Mouse (Mus musculus) megakaryocyte progenitor cell, adult 5-6 weeks (primary cell): ENCODE measurements at regions not wholly inside any gene's neighbourhood (a gene's known extent, or its start where the extent isn't known, plus 50 kb on each side); places are given as distances from the start of the nearest gene placed in this dataset.

Source experiments
- ATAC-seq: replicated peaks from 2 replicates; pipeline ENCODE4 v1.8.0; 2016; ENCODE audit warnings: mild to moderate bottlenecking, moderate TSS enrichment, inconsistent platforms; ENCODE audit not compliant: poor library complexity

GRCm38 (mm10) chr15:87352812-87353211, 191.3 kb upstream of the Fam19a5 start:
- no peak for ATAC-seq

GRCm38 (mm10) chr15:87353886-87354285, 190.2 kb upstream of the Fam19a5 start:
- ATAC-seq: no peak

- no peak for ATAC-seq
Observed at GRCm38 (mm10) chr15:87360457-87360856, 183.6 kb upstream of the Fam19a5 start.

- no peak for ATAC-seq
Observed at GRCm38 (mm10) chr15:87365712-87366361, 178.3 kb upstream of the Fam19a5 start.

- ATAC-seq: no peak
Observed at GRCm38 (mm10) chr15:87367381-87367780, 176.7 kb upstream of the Fam19a5 start.

GRCm38 (mm10) chr15:87369381-87369780, 174.7 kb upstream of the Fam19a5 start:
- ATAC-seq: no peak

- no peak for ATAC-seq
Observed at GRCm38 (mm10) chr15:87369836-87370235, 174.3 kb upstream of the Fam19a5 start.

- ATAC-seq: no peak
Observed at GRCm38 (mm10) chr15:87370761-87371160, 173.3 kb upstream of the Fam19a5 start.

- ATAC-seq: no peak
Observed at GRCm38 (mm10) chr15:87374670-87375069, 169.4 kb upstream of the Fam19a5 start.

- ATAC-seq: no peak
Observed at GRCm38 (mm10) chr15:87375596-87376194, 168.4 kb upstream of the Fam19a5 start.

- no peak for ATAC-seq
Observed at GRCm38 (mm10) chr15:87383551-87384265, 160.4 kb upstream of the Fam19a5 start.

- ATAC-seq: no peak
Observed at GRCm38 (mm10) chr15:87384279-87385066, 159.6 kb upstream of the Fam19a5 start.

- ATAC-seq: no peak
Observed at GRCm38 (mm10) chr15:87386513-87386983, 157.6 kb upstream of the Fam19a5 start.

GRCm38 (mm10) chr15:87391395-87391794, 152.7 kb upstream of the Fam19a5 start:
- no peak for ATAC-seq

- ATAC-seq: no peak
Observed at GRCm38 (mm10) chr15:87398396-87398795, 145.7 kb upstream of the Fam19a5 start.

- no peak for ATAC-seq
Observed at GRCm38 (mm10) chr15:87405689-87406088, 138.4 kb upstream of the Fam19a5 start.

GRCm38 (mm10) chr15:87411978-87412377, 132.1 kb upstream of the Fam19a5 start:
- no peak for ATAC-seq

- no peak for ATAC-seq
Observed at GRCm38 (mm10) chr15:87415996-87416395, 128.1 kb upstream of the Fam19a5 start.

- ATAC-seq: no peak
Observed at GRCm38 (mm10) chr15:87421743-87422142, 122.4 kb upstream of the Fam19a5 start.

GRCm38 (mm10) chr15:87433306-87433705, 110.8 kb upstream of the Fam19a5 start:
- ATAC-seq: no peak

- no peak for ATAC-seq
Observed at GRCm38 (mm10) chr15:87433901-87434300, 110.2 kb upstream of the Fam19a5 start.
